Mouse (Mus musculus) thymus, adult 2 months (tissue): Measurements from ENCODE around the gene Prkrip1.

ENCODE experiments used
- CTCF ChIP-seq: fragments of 200-500 bp; IDR thresholded peaks from 2 replicates; pipeline ENCODE4 v1.5.1; 2012; ENCODE audit warnings: mild to moderate bottlenecking, control low read depth, low read length, moderate library complexity, borderline replicate concordance; ENCODE audit not compliant: control insufficient read depth, poor library complexity, insufficient read depth; ENCODE audit errors: extremely low read depth
- POLR2A ChIP-seq: fragments of 200-500 bp; IDR thresholded peaks from 2 replicates; pipeline ENCODE4 v1.6.1; 2012; ENCODE audit warnings: mild to moderate bottlenecking, low read length, control low read depth, moderate library complexity; ENCODE audit not compliant: control insufficient read depth, poor library complexity, insufficient read depth; ENCODE audit errors: extremely low read depth

DNA sequence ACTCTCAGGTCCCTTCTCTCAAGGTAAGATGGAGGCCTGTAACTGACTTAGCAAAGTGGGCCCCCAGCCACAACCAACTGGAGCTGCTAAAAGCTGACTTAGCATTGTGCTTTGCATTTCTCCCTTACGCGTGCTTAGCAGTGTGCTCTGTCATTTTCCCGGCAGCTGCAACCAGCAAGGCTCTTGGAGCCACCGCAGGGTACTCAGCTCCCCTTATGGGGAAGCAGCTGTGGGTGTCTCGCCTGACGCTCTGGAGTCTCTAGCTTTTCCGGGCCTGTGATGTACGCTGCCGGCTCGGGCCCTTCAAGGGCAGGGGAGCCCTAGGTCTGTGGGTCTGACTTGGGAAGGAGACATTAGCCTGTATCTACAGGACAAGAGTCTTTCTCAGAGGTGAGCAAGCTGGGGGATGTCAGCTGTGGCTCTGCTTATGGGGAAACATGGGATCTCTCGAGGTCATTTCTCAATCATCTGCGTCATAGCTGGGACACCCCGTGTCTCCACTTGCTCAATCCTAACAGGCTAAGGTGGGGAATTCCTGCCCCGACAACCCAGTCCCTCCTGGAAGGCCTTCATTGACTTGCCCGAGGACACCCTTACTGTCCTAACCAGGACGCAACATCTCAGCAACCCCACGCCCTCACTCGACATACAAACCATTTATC is 18.4 kb upstream of the Prkrip1 start:
- TF ChIP-seq POLR2A (peak; percentile 3; the same call in 1 of the 2 replicates), CTCF (no peak)
